Mouse (Mus musculus): Measurements from ENCODE around the gene Gm9046.
"Not testable (repeated sequence)": the region's sequence is repeated elsewhere in the genome, so short reads cannot be mapped to it uniquely, and the experiment has no call there.

The Gm9046 gene

DNA sequence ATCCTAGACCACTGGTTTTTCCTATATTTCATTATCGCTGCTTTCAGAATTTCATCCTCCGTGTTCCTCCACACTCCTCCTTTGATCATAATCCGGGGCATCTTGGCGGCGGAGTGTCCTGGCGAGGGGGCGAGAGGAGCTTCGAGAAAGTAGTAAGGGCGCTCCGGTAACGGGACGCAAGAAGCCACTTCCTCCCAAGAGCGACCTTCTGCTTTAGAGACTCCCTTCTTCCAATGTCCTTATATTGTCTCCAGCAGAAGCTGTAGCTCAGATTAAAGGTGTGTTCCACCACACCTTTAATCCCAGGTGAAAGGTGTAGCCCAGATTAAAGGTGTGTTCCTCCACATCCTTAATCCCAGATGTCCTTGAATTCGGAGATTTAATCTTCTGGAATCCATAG is at the start of gene Gm9046:
TSS of gene Gm9046 (minus strand) at position 101 of the 400 bp plus-strand sequence.
- not testable (repeated sequence) for DNase-seq (ENCODE audit: low read depth)

- peak; percentile 71 for DNase-seq (ENCODE audit: low read depth)
These were observed 27.4 kb upstream of the Gm9046 start for GRCm38 (mm10) chr10:118370443-118370842.

DNA sequence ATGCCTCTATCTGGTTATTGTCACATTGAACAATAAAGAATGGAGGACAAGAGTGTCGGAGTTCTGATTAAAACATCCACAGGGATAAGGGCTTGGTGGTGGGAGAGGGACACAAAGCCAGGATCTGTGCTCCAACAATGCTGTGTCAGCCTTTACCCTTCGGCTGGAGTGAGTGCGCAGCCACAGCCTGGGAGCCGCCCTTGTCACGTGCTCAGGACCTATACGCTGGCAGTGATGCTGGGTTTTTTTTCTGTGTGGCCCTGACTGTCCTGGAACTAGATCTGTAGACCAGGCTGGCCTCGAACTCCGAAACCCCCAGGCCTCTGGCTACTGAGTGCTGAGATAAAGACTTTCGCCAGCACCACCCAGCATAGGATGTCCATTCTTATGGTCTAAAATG is 26.5 kb upstream of the Gm9046 start:
- no peak for DNase-seq (ENCODE audit: low read depth)

- not testable (repeated sequence) for DNase-seq (ENCODE audit: low read depth)
These were observed 10.9 kb upstream of the Gm9046 start, which contains the start of gene Gm9049 for GRCm38 (mm10) chr10:118354005-118354404. Gene Gm9049 (minus strand): TSS chr10:118354105.

DNA sequence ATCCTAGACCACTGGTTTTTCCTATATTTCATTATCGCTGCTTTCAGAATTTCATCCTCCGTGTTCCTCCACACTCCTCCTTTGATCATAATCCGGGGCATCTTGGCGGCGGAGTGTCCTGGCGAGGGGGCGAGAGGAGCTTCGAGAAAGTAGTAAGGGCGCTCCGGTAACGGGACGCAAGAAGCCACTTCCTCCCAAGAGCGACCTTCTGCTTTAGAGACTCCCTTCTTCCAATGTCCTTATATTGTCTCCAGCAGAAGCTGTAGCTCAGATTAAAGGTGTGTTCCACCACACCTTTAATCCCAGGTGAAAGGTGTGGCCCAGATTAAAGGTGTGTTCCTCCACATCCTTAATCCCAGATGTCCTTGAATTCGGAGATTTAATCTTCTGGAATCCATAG is 5.5 kb upstream of the Gm9046 start, which contains the start of gene Gm9048:
TSS of gene Gm9048 (minus strand) at position 101 of the 400 bp plus-strand sequence.
- not testable (repeated sequence) for DNase-seq (ENCODE audit: low read depth)

- DNase-seq (ENCODE audit: low read depth) = not testable (repeated sequence)
These were observed 5.3 kb downstream of the Gm9046 start, which contains the start of gene Gm9045 for GRCm38 (mm10) chr10:118337731-118338130. Gene Gm9045 (minus strand): TSS chr10:118337831.

- DNase-seq (ENCODE audit: low read depth) = not testable (repeated sequence)
These were observed 10.7 kb downstream of the Gm9046 start, which contains the start of gene Gm9044 for GRCm38 (mm10) chr10:118332308-118332707. Gene Gm9044 (minus strand): TSS chr10:118332408.

DNA sequence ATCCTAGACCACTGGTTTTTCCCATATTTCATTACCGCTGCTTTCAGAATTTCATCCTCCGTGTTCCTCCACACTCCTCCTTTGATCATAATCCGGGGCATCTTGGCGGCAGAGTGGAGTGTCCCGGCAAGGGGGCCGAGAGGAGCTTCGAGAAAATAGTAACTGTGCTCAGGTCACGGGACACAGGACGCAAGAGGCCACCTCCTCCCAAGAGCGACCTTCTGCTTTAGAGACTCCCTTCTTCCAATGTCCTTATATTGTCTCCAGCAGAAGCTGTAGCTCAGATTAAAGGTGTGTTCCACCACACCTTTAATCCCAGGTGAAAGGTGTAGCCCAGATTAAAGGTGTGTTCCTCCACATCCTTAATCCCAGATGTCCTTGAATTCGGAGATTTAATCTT is 16.2 kb downstream of the Gm9046 start, which contains the start of gene Gm9040:
TSS of gene Gm9040 (minus strand) at position 101 of the 400 bp plus-strand sequence.
- DNase-seq (ENCODE audit: low read depth) = not testable (repeated sequence)

GRCm38 (mm10) chr10:118319024-118319423 is 24.0 kb downstream of the Gm9046 start:
- DNase-seq (ENCODE audit: low read depth) = peak; percentile 6

DNA sequence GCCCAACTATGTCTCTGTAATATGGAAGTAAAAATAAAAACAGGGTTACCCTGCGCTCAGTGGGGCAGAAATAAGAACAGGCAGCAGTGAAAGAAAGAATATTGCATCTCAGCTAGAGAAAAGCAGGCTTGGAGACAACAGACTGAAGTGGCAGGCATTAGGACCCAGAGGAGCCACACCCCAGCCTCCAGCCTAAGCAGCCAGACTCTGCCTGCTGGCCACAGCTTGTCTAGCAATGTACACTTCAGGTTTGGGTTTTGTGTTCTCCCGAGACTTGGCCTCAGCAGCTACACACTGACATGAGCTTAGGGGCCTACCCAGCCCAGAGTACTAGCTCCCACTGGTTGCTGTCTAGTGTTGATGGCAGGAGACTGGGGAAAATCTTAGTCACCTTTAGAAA is 40.9 kb downstream of the Gm9046 start:
- DNase-seq (ENCODE audit: low read depth) = not testable (repeated sequence)

DNA sequence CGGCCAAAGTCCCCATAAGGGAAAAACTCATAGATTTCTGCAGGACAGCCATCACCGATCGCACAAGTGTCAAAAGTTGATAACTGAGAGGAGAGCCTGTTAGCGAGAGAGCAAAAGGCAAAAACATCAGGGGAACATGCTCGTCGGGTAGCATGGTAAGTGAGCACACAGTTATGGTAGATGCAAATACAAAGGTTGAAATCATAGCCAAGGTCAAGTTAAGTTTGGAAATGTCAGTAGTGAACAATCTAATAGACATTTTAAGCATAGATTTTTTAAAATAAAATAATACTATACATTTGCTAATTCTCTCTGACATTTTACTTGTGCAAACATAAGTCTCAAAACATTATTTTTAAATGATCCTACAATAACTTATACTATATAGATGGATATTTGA is 48.1 kb downstream of the Gm9046 start, which contains the start of gene Iltifb:
TSS of gene Iltifb (minus strand) at position 101 of the 400 bp plus-strand sequence.
- no peak for DNase-seq (ENCODE audit: low read depth)
